Mouse (Mus musculus) adrenal gland, postnatal 10 days (tissue): ENCODE results near the gene Gm11042. TPM values are rescaled to one million over a fixed set of nuclear protein-coding genes. Genes with fewer than 3 reads are reported as not detected.

Source experiments
- DNase-seq: peaks from one replicate; pipeline ENCODE4 v3.0.0; 2021; ENCODE audit warnings: mixed read lengths
- total RNA-seq, 2 experiments: library from RNA; stranded (reverse); gene quantifications; 2 replicates each; pipeline ENCODE4 v1.2.3; 2021

Gm11042 gene
- total RNA-seq, 2 experiments from 2014 or later: not detected

GRCm38 (mm10) chr12:74284020-74284684 lies 32.0 kb downstream of the Gm11042 start:
- peak; percentile 75 for DNase-seq

GRCm38 (mm10) chr12:74282846-74283245 lies 33.3 kb downstream of the Gm11042 start:
- peak; percentile 53 for DNase-seq

- no peak for DNase-seq
Measured at GRCm38 (mm10) chr12:74281403-74281802, 34.8 kb downstream of the Gm11042 start.

GRCm38 (mm10) chr12:74277265-74277664 lies 38.9 kb downstream of the Gm11042 start:
- no peak for DNase-seq

GRCm38 (mm10) chr12:74272545-74272944 lies 43.6 kb downstream of the Gm11042 start:
- no peak for DNase-seq

GRCm38 (mm10) chr12:74268644-74269285 lies 47.4 kb downstream of the Gm11042 start:
- no peak for DNase-seq

DNA sequence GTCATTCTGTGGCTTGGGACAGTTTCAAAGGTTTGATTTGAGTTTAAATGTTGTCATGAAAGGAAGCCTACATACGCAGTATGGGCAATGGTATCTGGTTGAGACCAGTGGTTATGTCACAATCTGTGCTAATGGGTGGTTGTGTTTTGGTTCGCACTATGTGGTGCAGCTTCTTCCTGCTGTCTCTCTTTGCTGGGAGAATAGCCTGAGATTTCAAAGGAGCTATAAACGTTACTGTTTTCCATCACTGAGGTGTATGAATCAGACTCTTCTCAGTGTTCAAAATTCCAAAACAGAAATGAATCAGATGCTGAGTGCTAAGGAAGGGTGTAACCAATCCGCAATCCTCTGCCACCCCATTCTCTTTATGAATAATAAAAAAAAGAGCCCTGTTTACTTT lies 49.1 kb downstream of the Gm11042 start:
- no peak for DNase-seq
